Mouse (Mus musculus): Measurements from ENCODE around the gene Topbp1. TPM values are rescaled to one million over a fixed set of nuclear protein-coding genes. Genes with fewer than 3 reads are reported as not detected.

The Topbp1 gene
- polyA plus RNA-seq, 1 experiment from 2014 or later, result 68.9 TPM

DNA sequence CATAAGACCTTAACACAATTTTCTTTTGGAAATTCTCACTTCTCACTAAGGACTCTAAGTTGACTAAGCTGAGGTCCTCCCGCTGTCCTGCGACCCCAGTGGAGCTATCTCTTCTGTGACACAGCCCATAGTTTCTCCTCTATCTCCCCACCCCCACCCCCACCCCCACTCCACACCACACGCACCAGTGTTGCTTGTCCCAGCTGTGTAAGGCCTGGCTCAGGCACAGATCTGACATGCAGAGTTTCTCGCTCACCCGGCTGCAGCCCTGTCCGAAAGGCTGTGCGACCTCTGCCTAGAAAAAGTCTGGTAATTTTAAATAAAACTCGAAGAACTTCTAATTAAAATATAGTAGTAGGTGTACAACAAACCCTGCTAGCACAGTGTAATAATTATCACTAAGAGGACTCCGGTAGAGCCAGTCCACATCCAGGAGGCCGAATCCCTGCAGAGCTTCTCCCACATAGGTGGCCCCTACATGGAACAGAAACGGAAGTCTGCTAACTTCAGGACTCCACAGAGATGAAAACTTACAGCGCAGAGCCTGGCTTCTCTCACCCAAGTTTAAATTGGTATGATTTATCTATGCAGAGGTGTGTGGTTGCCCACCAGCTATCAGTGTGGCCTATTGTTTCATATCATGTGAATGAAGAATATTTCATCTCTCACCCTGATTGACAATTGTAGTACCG lies 16.4 kb upstream of the Topbp1 start:
- no peaks in the 10 kb centered on the region for H3K4me1 ChIP-seq (replicated peaks; ENCODE audit: control insufficient read depth, insufficient read depth, low read length)
- H3K4me2 ChIP-seq (ENCODE audit: low read length), result no peak overlapping the region
- no peaks in the 10 kb centered on the region for H3K9me3 ChIP-seq (ENCODE audit: control insufficient read depth, low read length)
- no peak overlapping the region for H3K4me3 ChIP-seq (ENCODE audit: low read depth, low read length)
- no peak for DNase-seq (ENCODE audit: low spot score)
- no peak overlapping the region for H3K9ac ChIP-seq (ENCODE audit: low read length)
- no peaks in the 10 kb centered on the region for H3K36me3 ChIP-seq (ENCODE audit: control insufficient read depth, insufficient read depth, low read length)
- WGBS, result 76% methylated on average over 13 of the region's 13 CpGs
- ATAC-seq (replicated peaks; ENCODE audit: low FRiP score, low TSS enrichment, low read depth), result no peak
- no peaks in the 10 kb centered on the region for H3K27me3 ChIP-seq (replicated peaks; ENCODE audit: control insufficient read depth, insufficient read depth, low read length)
- no peak overlapping the region for H3K27ac ChIP-seq (ENCODE audit: low read depth)

DNA sequence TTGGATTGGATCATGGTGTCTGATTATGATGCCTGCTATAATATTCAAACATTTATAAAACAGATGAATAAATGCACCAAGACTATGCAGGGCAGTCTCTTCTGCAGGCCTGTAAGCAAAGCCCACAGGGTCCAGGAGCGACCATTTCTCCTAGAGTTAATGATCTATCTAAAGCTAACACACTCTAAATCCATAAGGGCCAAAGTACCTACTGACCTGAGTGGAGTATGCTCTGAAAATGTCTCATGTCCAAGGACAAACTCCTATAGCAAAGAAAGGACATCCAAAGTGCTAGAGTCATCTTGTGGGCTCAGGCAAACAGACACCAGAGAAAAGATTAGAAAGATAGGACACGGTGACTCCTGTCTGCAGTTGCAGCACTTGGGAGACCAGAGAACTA lies 10.5 kb upstream of the Topbp1 start:
- 82% methylated on average over 2 of the region's 2 CpGs for WGBS
- Histone ChIP-seq H3K27me3 (replicated peaks; ENCODE audit: control insufficient read depth, insufficient read depth, low read length) (no peaks in the 10 kb centered on the region), H3K9me3 (ENCODE audit: control insufficient read depth, low read length) (no peaks in the 10 kb centered on the region), H3K27ac (ENCODE audit: low read depth) (no peak overlapping the region), H3K4me2 (ENCODE audit: low read length) (no peak overlapping the region), H3K9ac (ENCODE audit: low read length) (no peak overlapping the region), H3K36me3 (ENCODE audit: control insufficient read depth, insufficient read depth, low read length) (no peaks in the 10 kb centered on the region), H3K4me3 (ENCODE audit: low read depth, low read length) (no peak overlapping the region), H3K4me1 (replicated peaks; ENCODE audit: control insufficient read depth, insufficient read depth, low read length) (no peaks in the 10 kb centered on the region)
- DNase-seq (ENCODE audit: low spot score), result no peak
- no peak for ATAC-seq (replicated peaks; ENCODE audit: low FRiP score, low TSS enrichment, low read depth)

- 91% methylated on average over 8 of the region's 8 CpGs for WGBS
Observed at GRCm38 (mm10) chr9:103301086-103301485, 3.9 kb upstream of the Topbp1 start.

DNA sequence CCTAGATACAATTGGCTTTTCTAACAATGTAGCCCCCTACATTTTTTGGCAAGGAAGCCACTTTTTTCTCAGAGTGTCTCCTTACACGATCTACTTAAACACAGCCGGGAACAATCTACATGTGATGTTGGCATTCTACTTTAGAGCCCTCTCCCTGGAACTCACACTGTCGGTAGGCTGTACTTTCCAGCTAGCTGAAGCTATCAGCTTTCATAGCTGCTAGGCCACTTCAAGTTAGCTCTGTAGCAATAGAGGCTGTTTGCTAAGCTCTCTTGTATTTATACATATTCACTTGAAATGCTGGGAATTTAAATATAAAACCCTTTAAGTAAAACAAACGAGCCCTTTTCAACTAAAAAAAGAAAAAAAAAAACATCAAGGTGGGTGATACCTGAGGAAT lies 2.8 kb upstream of the Topbp1 start:
- WGBS, result 77% methylated on average over 4 of the region's 4 CpGs
- Histone ChIP-seq H3K9ac (ENCODE audit: low read length) (no peak overlapping the region), H3K9me3 (ENCODE audit: control insufficient read depth, low read length) (no peaks in the 10 kb centered on the region), H3K4me2 (ENCODE audit: low read length) (no peak overlapping the region), H3K4me1 (replicated peaks; ENCODE audit: control insufficient read depth, insufficient read depth, low read length) (0 out of 2 replicates have a peak, but pooled peaks cover 7% of the 10 kb centered on the region), H3K4me3 (ENCODE audit: low read depth, low read length) (no peak overlapping the region), H3K36me3 (ENCODE audit: control insufficient read depth, insufficient read depth, low read length) (peaks cover 3% of the 10 kb centered on the region), H3K27ac (ENCODE audit: low read depth) (no peak overlapping the region), H3K27me3 (replicated peaks; ENCODE audit: control insufficient read depth, insufficient read depth, low read length) (no peaks in the 10 kb centered on the region)
- DNase-seq (ENCODE audit: low spot score) (no peak), ATAC-seq (replicated peaks; ENCODE audit: low FRiP score, low TSS enrichment, low read depth) (no peak)

More at GRCm38 (mm10) chr9:103301086-103301485, 3.9 kb upstream of the Topbp1 start:
- Histone ChIP-seq H3K27ac (ENCODE audit: low read depth) (no peak overlapping the region), H3K9ac (ENCODE audit: low read length) (no peak overlapping the region), H3K27me3 (replicated peaks; ENCODE audit: control insufficient read depth, insufficient read depth, low read length) (no peaks in the 10 kb centered on the region), H3K9me3 (ENCODE audit: control insufficient read depth, low read length) (no peaks in the 10 kb centered on the region), H3K4me2 (ENCODE audit: low read length) (no peak overlapping the region), H3K4me3 (ENCODE audit: low read depth, low read length) (no peak overlapping the region), H3K4me1 (replicated peaks; ENCODE audit: control insufficient read depth, insufficient read depth, low read length) (no peaks in the 10 kb centered on the region), H3K36me3 (ENCODE audit: control insufficient read depth, insufficient read depth, low read length) (no peaks in the 10 kb centered on the region)
- ATAC-seq (replicated peaks; ENCODE audit: low FRiP score, low TSS enrichment, low read depth), result no peak
- no peak for DNase-seq (ENCODE audit: low spot score)

DNA sequence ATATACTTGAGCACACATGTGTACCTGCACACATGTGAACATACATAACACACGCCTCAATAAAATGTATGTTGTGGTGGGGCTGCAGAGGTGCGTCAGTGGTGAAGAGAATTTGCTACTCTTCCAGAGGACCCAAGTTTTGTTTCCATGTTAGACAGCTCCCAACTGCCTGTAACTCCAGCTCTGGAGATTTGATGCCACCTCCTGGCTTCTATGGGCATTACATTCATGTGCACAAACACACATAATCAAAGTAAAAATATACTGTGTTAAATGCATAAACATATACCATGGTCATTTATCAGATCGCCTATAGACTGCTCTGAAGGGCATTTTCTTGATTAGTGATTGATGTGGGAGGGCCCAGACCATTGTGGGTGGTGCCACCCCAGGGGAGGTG lies 2.3 kb upstream of the Topbp1 start:
- Histone ChIP-seq H3K27me3 (replicated peaks; ENCODE audit: control insufficient read depth, insufficient read depth, low read length) (no peaks in the 10 kb centered on the region), H3K9ac (ENCODE audit: low read length) (no peak overlapping the region), H3K4me1 (replicated peaks; ENCODE audit: control insufficient read depth, insufficient read depth, low read length) (0 out of 2 replicates have a peak, but pooled peaks cover 7% of the 10 kb centered on the region), H3K4me3 (ENCODE audit: low read depth, low read length) (no peak overlapping the region), H3K27ac (ENCODE audit: low read depth) (no peak overlapping the region), H3K36me3 (ENCODE audit: control insufficient read depth, insufficient read depth, low read length) (peaks cover 8% of the 10 kb centered on the region), H3K9me3 (ENCODE audit: control insufficient read depth, low read length) (no peaks in the 10 kb centered on the region), H3K4me2 (ENCODE audit: low read length) (no peak overlapping the region)
- no peak; the same call in 1 of the 2 replicates for ATAC-seq (replicated peaks; ENCODE audit: low FRiP score, low TSS enrichment, low read depth)
- DNase-seq (ENCODE audit: low spot score), result peak; percentile 81
- 54% methylated on average over 3 of the region's 3 CpGs for WGBS

- H3K4me1 ChIP-seq (replicated peaks; ENCODE audit: control insufficient read depth, insufficient read depth, low read length), result 0 out of 2 replicates have a peak, but pooled peaks cover 7% of the 10 kb centered on the region
- H3K36me3 ChIP-seq (ENCODE audit: control insufficient read depth, insufficient read depth, low read length), result peaks cover 34% of the 10 kb centered on the region
- H3K27me3 ChIP-seq (replicated peaks; ENCODE audit: control insufficient read depth, insufficient read depth, low read length), result no peaks in the 10 kb centered on the region
- WGBS, result under 1% methylated on average over 40 of the region's 40 CpGs
- ATAC-seq (replicated peaks; ENCODE audit: low FRiP score, low TSS enrichment, low read depth) (peak; percentile 82), DNase-seq (ENCODE audit: low spot score) (peak; percentile 84)
- peak overlapping the region; percentile 85 for H3K27ac ChIP-seq (ENCODE audit: low read depth)
- no peaks in the 10 kb centered on the region for H3K9me3 ChIP-seq (ENCODE audit: control insufficient read depth, low read length)
- peak overlapping the region; percentile 64 for H3K4me2 ChIP-seq (ENCODE audit: low read length)
- peak overlapping the region; percentile 91 for H3K4me3 ChIP-seq (ENCODE audit: low read depth, low read length)
- H3K9ac ChIP-seq (ENCODE audit: low read length), result peak overlapping the region; percentile 92
Observed at GRCm38 (mm10) chr9:103305332-103306041, 472 bp downstream of the Topbp1 start.

GRCm38 (mm10) chr9:103309832-103310231 lies 4.8 kb downstream of the Topbp1 start:
- WGBS, result 92% methylated on average over 6 of the region's 6 CpGs

DNA sequence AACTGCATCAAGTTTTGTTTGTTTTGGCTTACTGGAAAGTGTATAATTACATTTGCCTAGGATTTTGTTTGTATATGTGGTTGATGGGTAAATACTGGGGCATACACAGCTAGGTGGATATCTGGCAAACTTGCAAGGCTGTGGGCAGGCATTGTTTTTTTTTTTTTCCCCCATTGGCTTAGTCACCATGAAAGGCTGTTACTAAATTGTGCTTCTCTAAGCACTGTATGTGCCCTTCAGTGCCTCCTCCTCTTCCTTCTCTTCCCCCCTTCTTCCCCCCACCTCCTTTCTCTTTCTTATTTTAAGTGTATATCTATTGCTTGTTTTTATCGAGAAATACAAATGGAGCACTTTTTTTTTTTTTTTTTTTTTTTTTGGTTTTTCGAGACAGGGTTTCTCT lies 19.7 kb downstream of the Topbp1 start:
- ATAC-seq (replicated peaks; ENCODE audit: low FRiP score, low TSS enrichment, low read depth) (no peak), DNase-seq (ENCODE audit: low spot score) (no peak)
- H3K4me1 ChIP-seq (replicated peaks; ENCODE audit: control insufficient read depth, insufficient read depth, low read length), result no peaks in the 10 kb centered on the region
- no peak overlapping the region for H3K4me3 ChIP-seq (ENCODE audit: low read depth, low read length)
- H3K4me2 ChIP-seq (ENCODE audit: low read length), result no peak overlapping the region
- no peak overlapping the region for H3K9ac ChIP-seq (ENCODE audit: low read length)
- no peaks in the 10 kb centered on the region for H3K27me3 ChIP-seq (replicated peaks; ENCODE audit: control insufficient read depth, insufficient read depth, low read length)
- peaks cover 100% of the 10 kb centered on the region for H3K36me3 ChIP-seq (ENCODE audit: control insufficient read depth, insufficient read depth, low read length)
- WGBS, result 93% methylated on average over 1 of the region's 2 CpGs
- no peak overlapping the region for H3K27ac ChIP-seq (ENCODE audit: low read depth)
- no peaks in the 10 kb centered on the region for H3K9me3 ChIP-seq (ENCODE audit: control insufficient read depth, low read length)

More at GRCm38 (mm10) chr9:103309832-103310231, 4.8 kb downstream of the Topbp1 start:
- peaks cover 75% of the 10 kb centered on the region for H3K36me3 ChIP-seq (ENCODE audit: control insufficient read depth, insufficient read depth, low read length)
- H3K9ac ChIP-seq (ENCODE audit: low read length), result no peak overlapping the region
- H3K27ac ChIP-seq (ENCODE audit: low read depth), result no peak overlapping the region
- H3K4me1 ChIP-seq (replicated peaks; ENCODE audit: control insufficient read depth, insufficient read depth, low read length), result 0 out of 2 replicates have a peak, but pooled peaks cover 7% of the 10 kb centered on the region
- no peaks in the 10 kb centered on the region for H3K27me3 ChIP-seq (replicated peaks; ENCODE audit: control insufficient read depth, insufficient read depth, low read length)
- H3K4me2 ChIP-seq (ENCODE audit: low read length), result no peak overlapping the region
- no peaks in the 10 kb centered on the region for H3K9me3 ChIP-seq (ENCODE audit: control insufficient read depth, low read length)
- DNase-seq (ENCODE audit: low spot score), result no peak
- ATAC-seq (replicated peaks; ENCODE audit: low FRiP score, low TSS enrichment, low read depth), result no peak
- no peak overlapping the region for H3K4me3 ChIP-seq (ENCODE audit: low read depth, low read length)
